Mouse (Mus musculus) embryo, embryonic 9.5 days (tissue): ENCODE data around the gene Dusp14.

ENCODE experiments used
- DNase-seq: peaks from one replicate; pipeline ENCODE4 v3.0.0-alpha.2; 2017; ENCODE audit errors: extremely low spot score

Dusp14 gene

DNA sequence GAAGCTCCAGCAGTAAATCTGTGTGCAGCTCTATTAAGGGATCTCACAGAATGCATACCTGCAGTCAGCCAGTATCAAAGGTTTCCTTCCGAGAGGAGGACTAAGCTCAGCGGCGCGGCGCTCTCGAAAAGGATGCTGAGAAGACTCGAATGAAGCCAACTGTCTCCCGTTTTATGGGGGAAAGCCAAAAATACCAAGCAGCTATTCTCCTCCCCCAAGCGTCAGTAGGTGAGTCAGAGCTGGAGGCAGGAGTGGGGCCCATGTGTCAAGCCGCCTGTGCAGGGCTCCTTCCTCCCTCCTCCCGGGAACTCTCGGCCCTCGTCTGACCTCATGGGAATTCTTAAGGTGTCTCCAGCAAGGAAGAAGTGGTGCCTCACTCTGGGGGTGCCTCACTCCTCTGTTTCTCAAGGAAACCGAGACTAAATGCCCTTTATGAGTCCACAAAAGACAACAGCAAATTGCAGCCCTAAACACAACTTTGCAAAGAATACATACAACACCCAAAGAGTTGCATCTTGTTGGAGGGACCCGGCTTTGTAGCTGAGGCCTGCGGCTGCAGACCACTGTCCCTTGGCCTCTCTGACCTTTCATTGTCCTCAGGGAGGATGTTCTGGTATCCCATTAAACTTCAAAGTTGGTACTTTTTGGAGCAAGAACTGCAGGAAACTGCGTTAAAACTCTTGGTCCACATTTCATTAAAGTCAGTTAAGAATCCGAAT, 2.0 kb downstream of the Dusp14 start:
- peak; percentile 40 for DNase-seq

DNA sequence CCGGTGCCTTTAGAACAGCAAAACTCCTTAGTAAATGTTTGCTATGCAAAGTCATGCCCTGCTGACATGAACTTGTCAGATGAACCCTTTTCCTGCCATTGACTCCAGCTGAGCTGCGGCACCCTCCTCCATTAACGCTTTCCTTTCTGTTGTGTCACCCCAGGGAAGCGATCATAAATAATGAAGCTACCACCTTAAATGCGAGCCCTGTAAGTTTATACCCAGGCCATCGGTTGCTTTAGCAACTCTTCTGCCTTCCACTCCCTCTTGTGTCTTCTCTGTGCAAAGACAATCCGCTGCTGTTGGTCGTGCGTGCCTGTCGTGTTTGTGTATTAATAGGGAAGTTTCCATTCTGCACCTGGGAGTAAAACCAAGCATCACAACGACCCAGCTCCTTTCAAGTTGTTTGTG, 3.0 kb downstream of the Dusp14 start:
- DNase-seq: peak; percentile 30

DNA sequence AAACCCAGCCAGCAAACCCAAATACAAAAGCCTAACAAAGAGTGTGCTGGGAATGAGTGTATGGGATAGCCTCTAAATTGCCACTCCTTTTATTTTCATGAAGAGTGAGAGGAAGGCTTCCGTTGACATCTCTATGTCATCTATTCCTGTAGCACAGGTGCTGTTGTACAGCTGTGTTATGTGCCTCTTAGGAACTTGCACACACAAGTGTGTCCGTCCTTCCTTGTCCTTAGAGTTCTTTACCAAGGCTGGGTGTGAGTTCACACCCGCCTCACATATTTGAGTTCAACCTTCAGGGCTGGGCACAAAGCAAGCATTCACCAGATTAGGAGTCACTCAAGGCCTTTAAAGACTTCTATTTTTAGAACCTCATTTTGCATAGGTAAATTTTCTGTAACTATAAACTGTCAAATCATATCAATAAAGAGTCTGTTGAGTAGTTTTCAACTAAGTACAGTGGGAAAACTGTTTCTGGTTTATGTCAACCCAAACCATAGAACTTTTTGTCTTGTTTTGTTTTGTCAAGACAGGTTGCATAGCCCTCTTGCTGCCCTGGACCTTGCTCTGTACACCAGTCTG, 5.3 kb downstream of the Dusp14 start:
- no peak for DNase-seq

DNA sequence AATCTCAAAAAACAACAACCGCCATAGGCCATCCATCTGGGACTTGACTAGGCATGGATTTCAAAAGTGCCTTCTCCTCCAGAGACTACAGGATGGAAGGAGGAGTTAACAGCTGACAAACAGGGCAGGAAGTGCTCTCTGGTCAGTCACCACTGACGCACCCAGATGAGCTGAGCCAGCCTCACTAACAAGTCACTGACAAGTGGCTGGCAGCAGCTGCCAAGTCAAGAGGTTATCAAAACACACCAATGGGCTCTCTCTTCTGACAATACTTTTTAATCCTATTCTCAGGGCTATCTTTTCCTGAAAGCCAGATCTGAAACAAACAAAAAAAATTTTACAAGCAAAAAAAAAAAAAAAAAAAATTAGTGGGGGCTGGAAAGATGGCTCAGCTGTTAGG, 6.3 kb downstream of the Dusp14 start:
- DNase-seq: peak; percentile 29

DNA sequence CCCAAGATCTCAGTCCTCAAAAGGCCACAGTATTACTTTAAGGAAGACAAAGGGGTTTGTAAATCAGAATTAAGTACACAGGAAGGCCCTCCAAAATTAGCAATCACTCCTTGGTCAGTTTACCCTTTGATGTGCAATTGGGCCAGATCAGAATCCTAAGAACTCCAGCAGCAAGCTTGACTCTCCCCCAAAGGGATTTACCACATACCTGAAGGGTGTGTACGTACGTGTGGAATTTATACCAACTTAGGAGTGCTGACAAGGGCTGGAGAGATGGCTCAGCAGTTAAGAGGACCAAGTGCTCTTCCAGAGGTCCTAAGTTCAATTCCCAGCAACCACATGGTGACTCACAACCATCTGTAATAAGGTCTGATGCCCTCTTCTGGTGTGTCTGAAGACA, 7.2 kb downstream of the Dusp14 start:
- DNase-seq: no peak

DNA sequence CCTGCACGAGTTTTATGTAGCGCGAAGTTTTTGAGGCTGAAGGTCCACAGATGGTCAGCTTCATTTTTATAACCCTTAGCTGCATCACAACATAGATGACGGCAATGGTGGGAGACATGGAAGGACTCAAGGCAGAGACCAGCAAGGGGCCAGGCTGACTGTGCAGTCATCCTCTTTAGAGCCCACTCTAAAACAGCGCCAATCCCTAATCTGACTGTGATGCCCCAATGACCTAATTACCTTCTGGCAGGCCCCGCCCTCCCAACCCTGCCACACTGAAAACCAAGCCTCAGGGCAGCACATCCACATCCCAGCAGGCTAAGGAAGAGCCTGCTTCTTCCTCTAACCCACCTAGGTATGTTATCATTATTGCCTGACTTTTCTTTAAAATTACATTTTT, 8.4 kb downstream of the Dusp14 start:
- no peak for DNase-seq

DNA sequence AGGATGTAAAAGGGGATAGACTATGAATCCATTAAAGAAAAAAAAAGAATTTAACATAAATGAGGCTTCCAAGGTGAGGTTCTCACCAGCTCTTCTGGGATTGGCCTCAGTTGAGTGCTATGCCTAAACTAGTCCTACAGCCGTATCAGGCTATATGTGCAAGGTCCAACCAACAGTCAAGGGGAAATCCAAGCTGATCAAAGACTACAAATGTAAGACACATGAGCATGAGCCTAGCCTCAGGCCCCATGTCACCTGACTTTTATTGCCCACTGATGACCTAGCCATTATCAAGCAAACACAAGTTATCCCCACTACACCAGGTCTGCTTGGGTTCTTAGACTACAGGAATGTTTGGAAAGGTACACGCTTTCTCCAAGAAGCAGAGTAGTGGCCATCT, 9.3 kb downstream of the Dusp14 start:
- DNase-seq: no peak

DNA sequence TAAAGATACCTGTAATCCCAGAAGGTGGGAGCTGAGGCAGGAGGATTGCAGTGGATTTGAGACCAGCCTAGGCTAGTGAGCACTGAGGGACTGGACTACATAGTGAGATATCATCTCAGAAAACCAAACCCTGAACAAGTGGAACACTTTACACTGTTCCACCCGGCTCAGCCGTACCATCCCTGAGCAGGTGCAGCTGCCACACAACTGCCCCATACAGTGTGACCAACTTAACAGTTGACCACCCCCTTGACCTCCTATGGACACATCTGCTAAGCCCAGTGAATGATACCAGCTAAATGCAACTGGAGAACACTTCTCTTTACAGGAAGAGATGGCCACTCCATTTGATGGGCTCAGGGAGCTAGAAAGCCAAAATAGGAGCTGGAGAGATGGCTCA, 11.6 kb downstream of the Dusp14 start:
- DNase-seq: no peak

DNA sequence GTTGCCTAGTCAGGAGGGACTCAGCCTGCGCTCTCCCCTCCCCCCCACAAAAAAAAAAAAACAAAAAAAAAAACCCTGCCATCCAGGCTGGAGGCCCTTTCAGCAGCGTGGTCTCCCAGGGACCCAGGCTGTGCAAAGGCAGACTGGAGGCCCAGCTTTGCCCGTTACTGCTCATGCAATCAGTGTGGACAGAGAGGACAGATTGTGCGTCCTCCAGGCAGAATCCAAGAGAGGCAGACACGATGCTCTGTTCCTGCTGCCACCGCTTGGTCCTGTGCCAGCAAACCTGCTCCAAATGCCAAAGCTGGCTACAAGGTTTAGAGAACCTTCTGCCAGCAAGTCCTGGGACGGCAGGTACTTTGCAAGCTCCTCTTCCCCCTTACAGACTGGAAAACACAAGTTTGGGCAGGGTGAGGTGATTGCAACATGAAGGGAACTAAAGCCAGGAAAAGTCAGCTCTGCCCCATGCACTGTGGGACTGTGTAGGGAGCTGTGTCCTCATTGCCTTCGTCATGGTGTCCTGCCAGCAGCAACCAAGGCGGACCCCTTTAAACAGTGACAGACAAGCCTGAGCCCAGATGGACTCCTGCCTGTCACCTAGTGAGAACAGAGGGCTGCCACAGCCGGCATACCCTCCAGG, 15.4 kb downstream of the Dusp14 start:
- DNase-seq: no peak

DNA sequence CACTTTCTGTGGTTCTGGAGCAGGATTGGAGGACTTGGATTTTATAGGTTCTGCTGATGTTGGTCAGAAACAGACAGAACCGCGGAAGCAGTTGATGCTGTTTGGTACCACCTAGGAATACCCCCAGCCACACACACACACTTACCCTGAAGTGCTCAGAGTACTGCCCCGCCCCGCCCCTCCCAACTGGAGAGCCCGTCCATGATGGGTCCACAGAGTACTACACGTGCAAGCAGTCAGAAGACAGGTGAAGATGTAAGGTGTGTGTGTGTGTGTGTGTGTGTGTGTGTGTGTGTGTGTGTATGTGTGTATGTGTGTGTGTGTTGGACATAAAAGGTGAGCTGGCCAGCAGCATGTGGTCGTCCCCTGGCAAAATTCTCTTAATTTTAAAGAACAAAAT, 16.0 kb downstream of the Dusp14 start:
- no peak for DNase-seq

DNA sequence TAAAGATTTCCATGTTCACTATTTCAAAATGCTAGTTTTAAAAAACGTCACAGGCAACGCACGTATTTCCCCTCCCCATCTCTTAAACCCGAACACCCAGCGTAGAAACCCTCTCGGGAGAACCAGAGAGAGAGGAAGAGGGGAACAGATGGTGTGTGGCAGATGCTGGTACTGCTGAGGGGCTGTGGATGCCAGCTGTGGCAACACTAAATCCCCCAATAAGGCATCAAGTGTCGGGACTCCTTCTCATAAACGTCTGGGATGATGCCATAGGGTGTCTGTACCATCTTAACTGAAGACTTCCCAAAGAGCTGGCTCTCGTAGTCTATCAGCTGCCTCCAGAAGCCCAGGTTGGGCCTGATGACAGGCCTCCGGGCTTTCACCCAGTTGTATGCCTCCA, 20.6 kb downstream of the Dusp14 start:
- no peak for DNase-seq

DNA sequence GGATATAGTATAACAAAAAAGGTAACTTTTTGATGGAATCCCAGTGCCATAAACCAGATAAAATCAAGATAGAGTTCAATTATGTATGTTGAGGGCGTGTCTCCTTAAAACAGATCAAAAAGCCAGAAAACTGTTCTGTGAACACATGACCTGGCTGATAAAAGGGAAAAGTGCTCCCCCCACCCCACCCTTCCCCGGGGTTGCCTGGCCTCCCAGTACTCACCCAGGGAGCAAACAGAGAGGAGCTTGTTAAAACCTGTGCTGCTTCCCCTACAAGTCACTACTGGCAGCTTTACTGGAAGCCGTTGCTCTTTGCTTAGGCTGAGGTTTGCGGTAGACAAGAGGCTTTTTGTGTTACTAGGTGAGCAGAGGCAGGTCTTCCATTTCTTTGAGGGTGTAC, 21.8 kb downstream of the Dusp14 start:
- DNase-seq: no peak

DNA sequence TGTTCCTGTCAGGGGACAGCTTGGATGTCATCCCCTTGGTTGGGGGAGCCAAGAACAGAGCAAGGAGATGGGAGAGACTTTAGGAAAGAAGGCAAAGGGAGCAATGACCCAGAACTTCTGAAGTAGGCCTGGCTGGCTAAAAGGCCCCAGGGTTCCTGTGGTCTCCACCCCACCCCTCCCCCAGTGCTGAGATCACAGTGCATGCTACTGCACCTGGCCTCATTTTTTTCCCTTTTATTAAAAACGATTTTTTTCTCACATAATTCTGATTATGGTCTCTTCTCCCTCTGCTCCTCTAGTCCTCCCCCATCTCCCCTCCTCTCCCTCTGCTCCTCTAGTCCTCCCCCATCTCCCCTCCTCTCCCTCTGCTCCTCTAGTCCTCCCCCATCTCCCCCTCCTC, 24.1 kb downstream of the Dusp14 start:
- DNase-seq: no peak

DNA sequence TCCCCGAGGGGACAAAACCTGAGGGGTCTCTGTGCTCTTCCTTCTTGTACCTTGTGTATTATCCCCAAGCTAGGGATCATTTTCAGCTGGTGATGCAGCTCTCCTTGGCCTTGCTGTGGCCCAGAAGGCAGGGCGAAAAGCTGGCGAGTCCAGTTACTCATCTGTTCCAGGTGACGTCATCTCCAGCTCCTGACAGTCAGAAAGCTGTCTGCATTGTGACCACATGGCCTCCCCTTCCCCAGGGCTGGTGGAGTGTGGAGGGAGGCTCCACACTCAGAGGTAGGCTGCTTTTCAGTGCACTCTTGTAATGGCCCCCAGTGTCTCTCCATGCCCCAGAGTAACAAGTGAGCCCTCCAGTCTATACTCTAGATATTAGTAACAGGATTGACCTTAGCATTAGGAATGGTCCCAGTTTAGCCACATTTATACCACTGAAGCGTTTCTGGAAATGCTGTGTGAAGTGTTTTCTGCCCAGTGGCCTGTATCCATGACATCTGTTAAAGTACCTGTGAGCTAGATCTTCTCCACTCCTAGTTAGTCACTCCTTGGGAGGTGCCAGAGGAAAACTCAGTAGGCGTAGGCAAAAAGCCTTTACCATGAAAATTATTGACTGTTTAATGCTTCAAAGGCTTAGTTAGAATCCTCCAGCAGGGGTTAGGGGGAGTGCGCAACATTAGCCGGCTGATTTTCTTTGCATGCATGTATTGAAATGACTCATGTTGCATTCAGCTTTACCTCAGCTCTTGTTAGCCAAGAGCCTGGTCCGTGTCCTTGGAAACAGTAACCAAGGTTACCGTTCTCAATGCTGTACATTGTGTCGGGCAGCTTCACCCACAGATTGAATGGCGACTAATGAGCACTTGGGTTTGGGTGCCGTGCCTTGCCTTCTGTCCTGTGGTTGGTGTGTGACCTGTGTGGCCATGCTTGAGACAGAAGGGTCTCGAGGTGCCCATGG, 26.0 kb downstream of the Dusp14 start:
- DNase-seq: peak; percentile 67

DNA sequence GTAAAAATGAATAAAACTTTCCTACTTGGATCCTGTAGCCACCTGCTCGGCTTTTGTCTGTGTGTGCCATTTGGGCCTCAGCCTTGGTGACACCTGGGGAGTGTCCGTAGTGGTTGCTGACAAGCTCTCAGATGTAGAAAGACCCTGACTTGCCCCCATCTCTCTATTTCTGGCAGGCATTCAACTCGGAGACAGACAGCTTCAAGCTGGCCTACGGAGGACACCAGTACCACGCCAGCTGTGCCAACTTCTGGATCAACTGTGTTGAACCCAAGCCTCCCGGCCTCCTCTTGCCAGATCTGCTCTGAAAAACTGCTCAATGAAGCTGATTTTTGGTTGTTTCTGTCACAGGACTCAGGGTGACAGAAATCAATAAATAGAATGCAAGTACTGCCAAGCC, 28.4 kb downstream of the Dusp14 start:
- no peak for DNase-seq

DNA sequence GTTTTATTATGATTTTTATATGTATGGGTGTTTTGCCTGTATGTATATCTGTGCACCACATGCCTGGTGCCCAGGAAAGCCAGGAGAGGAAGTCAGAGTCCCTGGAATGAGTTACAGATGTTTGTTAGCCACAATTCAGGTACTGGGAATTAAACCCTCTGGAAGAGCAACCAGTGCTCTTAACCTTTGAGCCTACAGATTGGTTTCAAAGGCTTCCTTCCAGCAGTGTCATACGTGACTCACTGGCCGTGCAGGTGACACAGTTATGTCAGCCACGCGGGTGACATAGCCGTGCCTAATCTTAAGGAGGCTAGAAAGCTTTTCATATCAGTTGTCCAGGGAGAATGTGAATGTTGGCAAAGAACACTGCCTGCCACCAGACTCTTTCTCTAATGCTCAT, 35.4 kb downstream of the Dusp14 start:
- no peak for DNase-seq

DNA sequence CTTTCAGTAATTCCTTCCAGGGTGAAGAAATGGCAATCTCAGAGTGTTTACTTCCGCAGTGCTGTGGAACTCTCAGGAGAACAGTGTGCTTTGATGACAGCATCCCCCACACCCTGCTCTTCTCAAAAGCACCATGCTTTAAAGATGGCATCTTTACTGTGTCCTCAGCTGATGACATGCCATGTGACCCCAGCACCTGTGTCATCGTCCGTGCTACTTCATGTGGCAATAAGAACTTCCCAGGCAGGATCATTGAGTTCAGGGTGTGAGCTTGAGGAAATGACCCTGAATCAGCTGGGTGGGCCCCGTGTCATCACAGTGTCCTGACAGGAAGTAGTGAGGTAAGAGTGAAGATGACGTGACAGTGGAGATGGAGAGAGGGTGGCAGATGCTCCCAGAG, 36.5 kb downstream of the Dusp14 start:
- DNase-seq: no peak

DNA sequence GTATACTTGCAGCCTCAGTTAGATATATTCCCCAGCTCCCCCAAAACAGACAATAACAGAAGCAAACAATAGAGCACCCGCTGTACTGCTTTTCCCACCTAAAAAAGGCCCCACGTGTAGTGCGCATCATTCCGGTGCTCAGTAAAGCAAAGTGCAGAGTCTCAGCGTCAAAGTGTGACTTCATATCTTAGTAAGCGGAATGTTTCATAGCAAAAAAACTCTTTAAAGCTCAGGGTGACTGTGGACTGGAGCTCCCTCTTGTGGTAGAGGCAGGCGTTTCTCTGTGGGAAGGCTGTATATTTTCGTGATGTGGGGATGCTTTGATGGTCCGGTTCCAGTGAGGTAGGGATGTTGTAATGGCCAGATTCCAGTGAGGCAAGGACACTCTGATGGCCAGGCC, 37.1 kb downstream of the Dusp14 start:
- DNase-seq: peak; percentile 37

DNA sequence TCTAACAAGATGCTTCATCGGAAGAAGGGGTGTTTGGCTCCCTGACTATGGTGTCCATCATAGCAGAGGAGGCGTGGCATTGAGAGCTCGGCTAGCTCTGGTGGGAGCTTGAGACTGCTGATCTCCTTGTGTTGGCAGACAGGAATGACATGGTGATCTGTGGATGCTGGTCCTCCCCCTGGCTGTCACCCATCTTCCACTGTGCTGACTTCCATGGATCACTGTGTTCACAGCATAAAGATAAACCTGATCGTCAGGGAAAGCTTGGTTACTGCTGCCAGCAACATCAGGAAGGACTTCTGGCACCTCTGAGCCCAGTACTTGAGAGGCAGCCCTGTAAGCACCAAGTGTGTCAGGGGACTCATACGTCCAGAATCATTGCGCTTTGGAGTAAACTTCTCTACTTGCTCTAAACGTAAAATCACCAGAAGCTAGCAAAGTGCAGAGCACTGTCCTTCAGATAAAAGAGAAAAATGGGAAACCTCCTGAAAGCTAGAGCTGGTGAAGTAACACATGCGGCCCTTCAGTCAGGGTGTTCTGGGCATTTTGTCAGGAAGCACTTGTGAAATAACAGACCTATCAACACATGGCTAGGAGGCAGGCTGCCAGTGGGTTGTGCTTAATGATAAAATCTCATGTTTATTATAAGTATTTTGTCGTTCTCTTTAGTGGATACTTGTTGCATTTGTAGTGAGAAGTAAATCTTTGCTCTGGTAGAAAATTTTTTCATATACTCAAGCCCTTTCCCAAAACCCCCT, 40.6 kb downstream of the Dusp14 start:
- no peak for DNase-seq

DNA sequence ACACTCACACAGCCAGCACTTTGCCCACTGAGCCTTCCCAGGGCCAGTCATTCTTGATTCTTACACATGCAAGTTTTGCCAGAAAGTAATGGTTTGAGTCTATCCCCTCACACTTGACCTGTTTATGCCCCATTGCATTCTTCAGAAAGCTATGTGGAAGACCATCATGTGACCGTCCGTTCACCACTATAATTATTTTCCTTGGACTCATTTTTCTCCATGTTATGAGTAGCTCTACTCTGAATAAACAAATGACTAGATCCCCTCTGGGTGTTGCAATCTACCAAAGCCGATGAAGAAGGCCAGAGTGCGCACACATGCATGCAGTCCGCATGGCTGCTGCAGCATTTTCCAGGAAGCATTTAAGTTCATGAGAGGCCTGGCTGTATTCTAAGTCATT, 41.8 kb downstream of the Dusp14 start:
- DNase-seq: no peak

DNA sequence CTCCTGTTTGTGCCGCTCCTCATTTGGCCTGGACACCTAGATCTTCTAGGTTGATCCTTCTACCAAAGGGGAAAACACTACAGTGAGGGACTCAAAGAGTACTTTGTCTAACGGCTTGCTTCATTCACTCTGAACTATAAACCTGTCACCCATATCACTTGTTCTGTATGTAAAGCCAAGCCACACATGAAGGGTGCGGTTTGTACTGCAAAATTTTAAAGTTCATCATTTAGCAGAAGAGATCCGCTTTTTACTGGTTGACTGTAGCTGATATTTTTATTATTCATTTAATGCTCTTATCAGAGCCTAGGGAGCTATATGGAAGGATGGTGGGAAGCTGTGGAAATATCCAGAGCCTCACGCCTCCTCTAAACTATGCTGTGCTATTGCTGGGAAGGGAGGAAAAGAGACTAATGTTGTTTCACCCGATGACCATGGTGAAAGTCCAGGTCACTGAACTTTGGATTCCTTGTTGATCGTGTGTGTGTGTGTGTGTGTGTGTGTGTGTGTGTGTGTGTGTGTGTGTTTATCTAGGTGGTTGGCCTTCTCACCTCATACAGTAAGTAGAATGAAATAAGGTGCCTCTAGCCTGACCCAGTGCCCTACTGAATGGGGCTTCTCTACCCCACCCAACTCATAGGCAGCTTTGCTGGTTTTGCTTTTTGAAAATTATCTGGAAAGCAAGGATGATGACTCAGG, 52.1 kb downstream of the Dusp14 start:
- DNase-seq: no peak
